Mouse (Mus musculus) heart, adult 8-10 months (tissue): ENCODE measurements around the gene Cobl. TPM values are rescaled to one million over a fixed set of nuclear protein-coding genes. Genes with fewer than 3 reads are reported as not detected.

Experiments
- DNase-seq: peaks from one replicate; pipeline ENCODE4 v3.0.0; 2022; ENCODE audit warnings: low spot score
- total RNA-seq, 4 experiments: library from RNA; stranded (reverse); gene quantifications; 2 replicates each; pipeline ENCODE4 v1.2.4; 2022

Cobl gene
- total RNA-seq, 4 experiments from 2014 or later, result 14.8 to 24.4 (median 22.2) TPM

DNA sequence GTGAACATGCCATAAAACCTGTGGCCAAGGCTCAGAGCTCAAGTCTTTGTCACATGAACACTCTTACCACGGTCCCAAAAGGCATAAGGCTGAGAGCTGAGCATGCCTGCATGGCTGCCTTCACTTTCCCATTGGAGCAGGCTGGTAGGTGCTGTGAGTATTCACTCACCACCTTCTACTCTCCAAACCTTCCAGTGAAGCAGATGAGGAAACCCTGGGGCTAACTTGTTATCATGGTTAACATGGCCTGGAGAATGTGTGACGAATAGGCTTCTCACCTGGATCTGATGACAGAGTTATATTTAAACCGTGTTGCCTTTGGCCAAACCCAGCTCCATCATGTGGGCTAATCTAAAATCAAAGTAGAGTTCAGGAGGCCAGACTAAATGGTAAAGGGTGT, 237.4 kb downstream of the Cobl start:
- no peak for DNase-seq

DNA sequence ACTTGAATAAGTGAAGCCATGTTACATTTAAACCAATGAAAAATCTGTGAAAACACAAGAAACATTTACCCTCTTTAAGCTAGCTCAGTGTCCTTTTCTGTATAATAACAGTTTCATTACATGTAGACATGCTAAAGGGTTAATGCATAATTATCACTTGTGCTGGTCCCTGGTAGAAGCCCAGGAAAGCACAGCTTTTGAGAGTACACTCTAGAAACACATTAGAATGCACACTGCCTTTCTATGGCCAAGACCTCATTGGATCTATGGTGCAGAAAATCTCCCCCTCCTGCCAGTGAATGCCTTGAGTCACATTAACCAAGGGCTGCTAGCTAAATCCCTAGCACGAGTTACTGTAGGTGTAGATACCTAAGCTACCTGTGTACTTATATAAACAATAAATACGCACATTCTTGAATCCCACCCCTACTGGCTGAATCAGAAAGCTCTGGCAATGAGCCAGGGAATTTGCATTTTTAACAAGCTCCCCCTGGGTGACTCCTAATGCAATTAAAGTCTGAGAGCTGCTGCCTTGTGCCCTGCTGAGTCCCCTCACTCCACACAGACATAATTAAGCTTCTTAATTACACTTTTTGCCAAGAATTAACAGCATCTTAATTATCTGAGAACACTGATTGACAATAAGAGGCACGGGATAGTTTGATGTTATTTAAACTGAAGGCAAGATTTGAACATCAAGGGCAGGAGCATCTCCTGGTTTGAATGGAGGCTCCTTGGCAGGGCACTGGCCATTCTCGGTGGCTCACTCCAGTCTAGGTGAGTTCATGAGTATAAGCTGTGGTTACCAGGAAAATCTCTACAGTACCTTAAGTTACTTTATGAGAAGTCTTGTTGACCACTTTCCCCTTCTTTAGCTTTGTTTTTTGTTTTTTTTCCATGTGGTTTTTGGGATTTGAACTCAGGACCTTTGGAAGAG, 244.9 kb downstream of the Cobl start:
- no peak for DNase-seq

DNA sequence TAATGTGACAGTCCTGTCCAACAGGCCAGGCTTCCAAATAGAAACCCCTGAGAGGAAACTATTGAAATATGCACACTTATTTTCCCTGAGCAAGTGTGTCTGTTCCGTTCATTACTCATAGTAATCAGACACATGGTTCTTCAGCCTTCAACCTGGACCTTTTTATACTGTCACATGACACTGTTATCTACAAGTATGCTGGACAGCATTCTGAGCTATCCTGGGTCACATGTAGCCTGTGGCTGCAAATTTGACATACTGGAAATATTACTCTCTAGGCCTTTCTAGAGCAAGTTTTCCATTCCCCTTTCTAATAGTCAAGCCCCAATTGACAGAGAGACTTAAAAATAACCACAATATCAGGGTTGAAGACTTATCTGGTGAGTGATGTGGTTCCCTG, 247.9 kb downstream of the Cobl start:
- DNase-seq, result no peak

DNA sequence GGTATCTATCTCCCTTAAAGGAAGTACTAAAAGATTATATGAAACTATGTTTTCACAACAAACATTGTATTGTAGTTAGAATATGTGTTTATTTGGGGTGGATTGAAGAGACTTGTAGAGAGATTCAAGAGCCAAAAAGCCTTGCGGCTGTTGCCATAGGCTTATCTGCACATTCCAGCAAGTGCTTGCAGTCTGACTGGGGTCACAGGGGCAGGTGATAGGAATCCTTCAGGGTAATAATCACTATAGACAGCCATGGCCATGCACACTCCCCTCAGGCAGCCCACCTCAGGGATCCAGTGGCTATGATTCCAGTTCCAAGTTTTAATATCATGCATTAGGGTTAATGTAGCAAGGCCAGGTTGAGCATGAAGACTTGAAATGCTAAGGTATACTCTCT, 249.2 kb downstream of the Cobl start:
- DNase-seq, result no peak

DNA sequence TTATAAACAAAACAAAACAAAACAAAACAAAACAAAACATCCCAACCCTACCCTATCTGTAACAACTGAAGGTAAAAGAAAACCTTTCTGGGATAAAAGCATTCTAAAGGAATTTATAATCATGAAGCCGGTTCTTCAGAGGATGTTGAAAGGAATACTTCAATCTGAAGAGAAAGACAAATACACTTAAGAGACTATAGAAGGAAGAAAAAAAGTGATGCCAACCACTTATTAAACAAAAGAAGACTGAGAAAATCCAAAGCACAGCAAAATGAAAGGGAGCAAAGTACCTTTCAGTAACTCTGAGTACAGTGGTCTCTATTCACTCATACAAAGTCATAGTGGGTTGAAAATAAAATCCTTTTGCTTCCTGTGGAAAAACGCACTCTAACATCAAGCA, 256.2 kb downstream of the Cobl start:
- DNase-seq, result no peak

DNA sequence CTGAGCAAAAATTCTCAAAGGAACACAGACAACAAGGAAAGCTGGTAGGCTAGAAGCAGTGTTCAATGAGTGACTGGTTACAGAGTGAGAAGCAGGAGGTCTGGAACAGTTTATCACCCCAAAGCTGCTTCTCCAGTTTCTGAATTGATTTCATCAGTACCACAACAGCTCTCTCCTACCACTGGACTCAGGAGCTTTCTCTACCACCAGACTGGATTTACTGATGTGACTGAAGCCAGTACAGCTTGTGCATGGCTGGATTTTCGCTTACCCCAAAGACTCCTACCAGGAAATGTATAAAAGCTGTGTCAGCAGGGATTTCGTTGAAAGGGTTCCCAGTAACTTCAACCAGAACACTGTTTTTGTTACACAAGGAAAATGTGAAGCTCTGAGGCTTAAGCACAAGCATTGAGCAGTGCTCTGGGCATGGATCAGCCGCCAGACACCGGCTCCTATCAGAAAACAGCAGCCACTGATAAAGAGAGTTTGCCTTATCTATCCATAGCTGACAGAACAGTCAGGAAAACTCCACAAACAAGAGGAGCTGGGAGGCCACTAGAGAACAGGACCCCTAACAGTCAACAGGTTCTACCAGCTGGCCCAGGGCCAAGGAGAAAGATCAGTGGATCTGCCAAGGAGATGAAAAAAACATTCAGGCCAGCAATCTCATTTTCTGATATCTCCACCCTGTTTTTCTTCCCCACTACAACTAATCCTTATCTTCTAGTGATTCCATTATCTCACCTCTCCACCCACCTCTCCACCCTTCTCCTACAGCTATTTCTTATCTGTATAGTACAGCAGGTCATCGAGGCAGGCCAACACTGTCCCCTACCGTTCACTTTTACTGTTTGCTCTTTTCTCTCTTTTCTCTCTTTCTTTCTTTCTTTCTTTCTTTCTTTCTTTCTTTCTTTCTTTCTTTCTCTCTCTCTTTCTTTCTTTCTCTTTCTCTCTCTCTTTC, 259.3 kb downstream of the Cobl start:
- DNase-seq, result no peak

DNA sequence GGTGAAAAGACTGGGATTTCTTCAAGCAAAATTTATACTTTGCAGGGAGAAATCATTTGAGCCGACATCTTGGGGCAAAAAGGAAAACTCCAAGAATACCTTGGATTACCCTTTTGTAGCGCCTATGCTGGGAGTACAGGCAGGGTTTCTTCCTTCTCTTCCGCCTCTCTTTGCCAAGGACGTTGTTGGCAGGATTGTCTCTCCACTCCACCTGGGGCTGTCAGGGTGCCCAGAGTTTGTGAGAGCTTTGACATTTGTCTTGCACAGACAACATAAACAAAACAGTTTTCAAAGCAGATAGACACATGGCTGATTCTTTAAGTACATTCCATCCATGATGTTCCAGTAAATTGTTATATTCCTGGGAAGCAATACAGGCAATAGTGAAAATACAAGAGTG, 265.3 kb downstream of the Cobl start:
- no peak for DNase-seq

DNA sequence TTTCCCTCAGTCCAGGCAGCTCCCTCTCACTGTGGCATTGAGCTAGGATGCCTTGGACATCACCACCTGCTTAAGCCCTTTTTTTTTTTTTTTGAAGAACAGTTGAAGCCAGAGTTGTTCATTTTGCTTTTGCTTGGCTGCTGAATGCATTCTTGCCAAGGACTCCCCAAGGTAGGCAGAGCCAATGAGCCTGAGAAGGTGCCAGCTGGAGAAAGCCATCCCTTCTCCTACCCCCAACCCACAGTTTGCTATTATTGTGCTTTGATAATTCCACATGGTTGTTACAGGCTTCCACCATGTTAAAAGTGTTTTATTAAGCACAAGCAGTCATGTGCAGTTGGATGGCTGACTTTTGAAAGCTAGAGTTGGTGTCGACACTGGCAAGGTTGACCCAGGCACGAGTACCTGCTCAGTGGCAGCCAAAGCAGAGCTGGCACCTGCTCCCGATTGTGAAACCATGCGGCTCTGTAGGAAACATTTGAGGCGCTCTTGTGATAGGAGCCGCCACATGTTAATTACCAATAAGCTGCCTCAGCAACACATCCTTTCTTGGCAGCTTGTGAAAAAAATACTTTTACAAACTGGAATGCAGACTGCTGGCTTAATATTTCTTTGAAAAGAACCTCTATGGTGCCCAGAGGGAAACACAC, 265.9 kb downstream of the Cobl start:
- DNase-seq, result peak; percentile 9

DNA sequence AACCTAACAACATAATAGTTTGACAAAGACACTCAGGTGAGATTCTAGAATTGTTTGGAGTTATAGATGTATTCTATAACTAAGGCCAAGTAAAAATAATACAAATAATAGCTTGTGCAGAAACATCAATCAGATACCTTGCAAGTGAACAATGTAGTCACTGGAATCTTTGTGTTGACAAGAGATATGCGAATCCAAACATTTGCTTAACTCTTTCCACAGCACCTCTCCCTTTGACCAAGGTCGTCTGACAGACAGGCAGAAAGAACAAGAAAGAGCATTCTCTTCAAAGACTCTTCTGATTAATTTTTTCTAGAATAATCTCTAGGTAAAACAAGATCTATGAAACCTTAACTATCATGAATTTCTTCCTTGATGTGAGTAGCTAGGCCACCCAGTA, 266.7 kb downstream of the Cobl start:
- DNase-seq, result no peak

DNA sequence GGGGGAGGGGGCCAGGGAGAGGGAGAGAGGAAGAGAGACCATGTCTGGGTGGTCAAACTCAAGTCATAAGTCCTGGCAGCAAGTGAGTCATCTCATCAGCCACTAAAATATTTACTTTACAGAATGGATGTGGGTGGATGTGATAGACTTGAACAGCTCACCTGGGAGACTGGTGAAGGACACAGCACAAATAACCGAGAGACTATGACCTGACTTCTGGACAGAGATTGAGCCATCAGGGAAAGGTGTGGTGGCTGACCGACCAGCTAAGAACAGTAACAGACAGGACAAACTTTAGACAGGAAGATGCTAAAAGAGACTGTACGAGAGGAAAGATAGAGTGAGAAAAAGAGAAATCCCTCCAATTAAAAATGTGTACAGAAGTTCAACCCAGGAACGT, 267.2 kb downstream of the Cobl start:
- DNase-seq, result no peak

DNA sequence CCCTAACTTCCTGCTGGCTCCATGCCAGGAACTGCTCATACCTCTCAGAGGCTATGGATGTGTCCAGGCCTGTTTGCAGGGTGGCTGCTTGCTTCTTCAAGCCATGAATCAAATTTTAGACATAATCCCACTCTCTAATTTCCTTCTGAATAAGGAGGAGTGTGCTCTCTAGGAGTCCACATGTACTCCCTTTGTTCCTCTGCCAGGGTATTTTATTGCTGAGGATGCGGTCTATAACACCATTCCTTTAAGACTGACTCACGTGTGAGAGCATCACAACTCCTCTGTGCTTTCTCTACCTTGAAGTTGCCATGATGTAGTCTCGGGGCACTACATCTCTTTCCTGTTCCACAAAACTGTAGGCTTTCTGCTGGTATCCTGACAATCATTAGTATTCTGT, 269.4 kb downstream of the Cobl start:
- no peak for DNase-seq

DNA sequence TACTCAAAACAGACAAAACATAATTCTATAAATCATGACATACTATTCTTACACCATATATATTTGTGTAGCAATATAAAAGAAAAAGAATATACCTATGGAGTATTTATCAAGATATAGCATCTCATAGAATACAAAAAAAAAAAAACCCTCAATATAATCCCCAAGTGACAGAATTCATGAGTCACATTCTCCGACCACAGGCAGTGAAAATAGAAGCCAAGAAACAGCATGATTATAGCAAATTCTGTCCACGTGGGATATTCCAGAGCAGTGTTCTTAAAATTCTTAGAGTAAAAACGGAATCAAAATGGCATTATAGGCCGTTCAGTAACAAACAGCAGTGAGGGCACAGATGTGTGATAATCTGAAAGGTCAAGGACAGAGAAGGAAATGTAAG, 271.4 kb downstream of the Cobl start:
- no peak for DNase-seq

DNA sequence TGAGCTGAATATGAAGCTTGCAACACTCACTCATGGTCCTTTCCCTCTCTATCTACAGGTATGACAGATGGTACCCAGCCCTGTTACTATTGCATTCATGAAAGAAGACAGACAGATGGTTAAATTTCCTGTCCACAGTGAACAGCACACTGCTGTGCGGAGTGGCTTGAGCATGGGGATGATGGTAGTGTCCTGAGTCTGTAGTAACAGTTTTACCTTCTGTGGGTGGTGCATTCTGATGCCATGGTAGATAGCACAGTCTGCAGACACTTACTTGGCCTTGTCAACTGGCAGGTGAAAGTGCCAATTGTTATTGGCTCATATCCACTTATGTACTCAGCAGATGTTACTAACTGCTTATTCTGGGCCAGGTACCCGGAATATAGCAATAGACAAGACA, 273.4 kb downstream of the Cobl start:
- no peak for DNase-seq

DNA sequence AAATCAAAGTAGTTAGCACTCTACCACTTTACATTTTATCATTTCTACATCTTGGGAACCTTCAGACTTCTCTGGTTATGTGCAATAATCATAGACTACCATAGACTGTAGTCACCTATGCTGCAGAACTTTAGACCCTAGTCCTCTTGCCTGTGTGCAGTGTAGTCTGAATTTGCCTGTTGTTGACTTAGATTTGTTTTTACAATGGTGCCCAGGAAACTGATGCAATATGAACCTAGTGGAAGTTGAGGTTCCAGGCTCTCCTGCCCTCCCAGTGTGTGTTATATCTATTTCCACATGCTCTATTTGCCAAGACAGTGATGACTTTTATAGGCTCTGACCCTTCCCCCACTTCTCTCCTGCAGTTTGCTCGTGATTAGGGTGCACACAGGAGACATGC, 274.3 kb downstream of the Cobl start:
- DNase-seq, result no peak
